Mouse (Mus musculus): Measurements from ENCODE around the gene Pnpla8. TPM values are rescaled to one million over a fixed set of nuclear protein-coding genes. Genes with fewer than 3 reads are reported as not detected.

Pnpla8 gene
- total RNA-seq, 2 experiments from 2014 or later, result 114 to 118 TPM

DNA sequence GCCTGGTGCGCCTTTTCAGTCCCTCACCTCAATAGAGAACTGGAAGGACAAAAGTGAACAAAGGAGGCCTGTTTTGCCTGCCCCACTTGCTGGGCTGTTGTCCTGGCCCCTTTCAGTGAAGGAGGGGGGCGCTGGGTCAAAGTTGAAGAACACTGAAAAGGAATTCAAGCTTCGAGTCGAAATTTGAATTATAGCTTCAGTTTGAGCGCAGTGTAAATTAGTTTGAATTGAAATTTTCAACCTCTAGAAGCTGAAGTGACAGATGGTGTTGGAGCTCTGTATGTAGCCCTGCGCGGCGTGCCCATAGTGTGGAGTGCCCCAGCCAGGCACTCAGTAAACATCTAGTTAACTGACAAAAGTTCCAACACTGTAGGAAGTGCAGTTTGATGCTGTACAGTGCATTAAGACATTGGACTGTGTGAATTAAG lies 117.0 kb downstream of the Pnpla8 start:
- ATAC-seq (replicated peaks; ENCODE audit: low FRiP score, poor library complexity, severe bottlenecking), result no peak

DNA sequence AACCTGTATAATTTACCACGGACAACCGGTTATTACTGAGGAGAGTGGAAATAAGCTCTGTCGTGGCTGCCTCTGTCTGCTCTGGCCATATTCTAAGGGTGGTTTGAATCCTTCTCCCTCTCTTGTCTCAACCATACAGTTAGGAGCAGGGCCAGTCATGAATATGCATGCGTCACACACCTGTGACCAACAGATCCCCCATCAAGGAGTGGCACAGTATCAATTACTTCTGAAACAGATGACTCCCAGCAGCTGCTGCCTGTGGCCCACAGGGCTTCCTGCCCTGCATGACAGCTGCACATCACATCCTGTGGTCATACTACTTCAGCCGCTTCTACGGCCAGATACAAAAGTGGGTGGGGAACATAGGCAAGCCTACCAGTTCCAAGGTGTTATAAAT lies 122.9 kb downstream of the Pnpla8 start:
- ATAC-seq (replicated peaks; ENCODE audit: low FRiP score, poor library complexity, severe bottlenecking), result no peak

- ATAC-seq (replicated peaks; ENCODE audit: low FRiP score, poor library complexity, severe bottlenecking), result no peak
Measured at GRCm38 (mm10) chr12:44345251-44345650, 124.1 kb downstream of the Pnpla8 start.

- no peak for ATAC-seq (replicated peaks; ENCODE audit: low FRiP score, poor library complexity, severe bottlenecking)
Measured at GRCm38 (mm10) chr12:44346143-44346542, 125.0 kb downstream of the Pnpla8 start.

GRCm38 (mm10) chr12:44355116-44355515 lies 133.9 kb downstream of the Pnpla8 start:
- no peak for ATAC-seq (replicated peaks; ENCODE audit: low FRiP score, poor library complexity, severe bottlenecking)

DNA sequence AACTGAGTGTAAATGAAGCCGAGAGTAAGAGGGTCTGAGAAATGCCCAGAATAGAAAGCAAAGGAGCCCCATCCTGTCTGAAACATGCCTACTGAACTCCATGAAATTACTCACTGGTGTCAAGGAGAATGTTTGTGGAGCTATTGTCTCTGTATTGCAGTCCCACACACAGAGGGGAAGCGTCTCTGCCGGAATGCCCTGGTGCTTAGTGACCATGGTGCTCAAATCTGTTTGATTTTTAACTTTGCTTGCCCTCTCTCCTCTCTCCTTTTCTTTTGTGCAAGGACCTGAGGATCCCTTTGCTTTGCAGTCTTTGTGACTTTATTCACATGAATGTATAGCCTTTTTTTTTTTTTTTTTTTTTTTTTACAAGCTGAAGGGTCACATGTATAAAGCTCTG lies 136.3 kb downstream of the Pnpla8 start:
- no peak for ATAC-seq (replicated peaks; ENCODE audit: low FRiP score, poor library complexity, severe bottlenecking)

DNA sequence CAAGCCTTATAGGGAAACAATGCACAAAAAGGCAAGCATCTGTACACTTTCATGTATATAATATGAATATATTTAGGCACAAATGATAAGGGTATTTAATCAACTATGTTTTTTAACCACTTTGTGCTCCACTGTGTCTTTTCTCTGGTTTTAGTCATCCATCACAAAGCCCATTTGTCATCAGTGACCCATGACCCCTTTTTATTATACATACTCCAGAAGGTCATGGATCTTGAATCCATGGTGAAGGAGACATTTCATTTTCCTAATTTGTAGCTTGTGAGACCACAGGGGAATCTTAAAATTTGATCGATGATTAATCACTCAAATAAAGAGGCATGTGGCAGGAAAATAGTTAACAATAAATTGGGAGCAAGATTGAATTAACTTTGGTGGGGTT lies 136.7 kb downstream of the Pnpla8 start:
- no peak for ATAC-seq (replicated peaks; ENCODE audit: low FRiP score, poor library complexity, severe bottlenecking)

GRCm38 (mm10) chr12:44371076-44371710 lies 150.0 kb downstream of the Pnpla8 start:
- ATAC-seq (replicated peaks; ENCODE audit: low FRiP score, poor library complexity, severe bottlenecking), result no peak

Other genes starting within 250 kb of the Pnpla8 start
- gene Dnajb9, start 11.0 kb upstream of the Pnpla8 start, total RNA-seq (2015; ENCODE audit: low replicate concordance), result 26.3 and 30.9 TPM in 2 replicates
- gene Dnajb9, start 11.0 kb upstream of the Pnpla8 start, total RNA-seq (2017; ENCODE audit: low replicate concordance), result 9.6 and 11.9 TPM in 2 replicates
- gene Nrcam, start 107.5 kb downstream of the Pnpla8 start, total RNA-seq (2015; ENCODE audit: low replicate concordance), result not detected in 2 replicates
- 0.43 and 0.98 TPM in 2 replicates for gene Nrcam, start 107.5 kb downstream of the Pnpla8 start, total RNA-seq (2017; ENCODE audit: low replicate concordance)